ENCODE assay signal across 16 mouse cellular contexts in the genomic region with DNA sequence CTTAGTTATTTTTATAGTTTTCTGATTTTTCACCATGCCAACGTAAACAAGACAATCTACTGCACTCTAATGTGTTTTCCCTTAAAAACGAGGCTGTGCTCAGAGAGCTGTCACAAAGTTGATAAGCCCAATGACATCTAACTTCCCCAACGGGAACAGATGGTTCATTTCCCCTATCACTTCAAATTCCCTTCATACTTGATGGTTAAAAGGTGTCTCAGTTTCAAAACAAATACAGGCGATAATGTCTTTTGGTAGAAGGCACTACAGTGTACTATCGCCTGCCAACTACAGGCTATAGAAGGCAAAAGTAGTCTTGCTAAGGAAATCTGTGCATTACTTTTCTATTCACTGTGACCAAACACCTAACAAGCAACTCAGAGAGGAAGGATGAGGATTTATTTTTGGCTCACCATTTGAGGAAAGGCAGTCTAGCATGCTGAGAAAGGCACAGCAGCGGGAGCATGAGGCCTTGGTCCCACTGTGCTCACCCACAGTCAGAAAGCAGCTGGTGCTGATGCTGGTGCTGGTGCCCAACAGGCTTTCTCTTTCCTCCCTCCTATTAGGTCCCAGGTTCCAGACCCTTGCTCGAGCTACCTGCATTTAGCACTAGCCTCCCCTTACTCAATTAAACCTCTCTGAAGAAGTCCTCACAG.
DNase-seq lines count a peak whose midpoint lies in the region; ATAC-seq and TF ChIP-seq lines count a peak whose summit lies in the region.
"Had no signal": no experiment of that assay in that cellular context is flagged by ENCODE, and none has a peak within 500 bp of the region (broad histone marks: within the 10 kb centered on the region; RNA-seq: fewer than 3 reads in every experiment).

No protein-coding gene starts in this region.

- ATAC-seq in lung, postnatal 0 days: no peak

- no peak overlapping the region for H3K4me2 ChIP-seq in lung, postnatal 0 days (replicated peaks; ENCODE audit: low read depth, low read length)
- H3K4me2 ChIP-seq: embryonic facial prominence, embryonic 15.5 days had no signal

- TF ChIP-seq EP300 in lung, postnatal 0 days (IDR thresholded peaks at IDR 0.05): no peak

- no peaks in the 10 kb centered on the region for H3K36me3 ChIP-seq in lung, postnatal 0 days (ENCODE audit: insufficient read depth, low read length)
- no peaks in the 10 kb centered on the region for H3K36me3 ChIP-seq in forebrain, embryonic 10.5 days (replicated peaks)
- H3K36me3 ChIP-seq in kidney, adult 2 months (ENCODE audit: control insufficient read depth, insufficient read depth, low read length): no peaks in the 10 kb centered on the region
- H3K36me3 ChIP-seq: embryonic facial prominence, embryonic 15.5 days had no signal

- 30% methylated on average over 7 of the region's 7 CpGs for WGBS in lung, postnatal 0 days
- WGBS in forebrain, embryonic 10.5 days: 82% methylated on average over 7 of the region's 7 CpGs
- 60% methylated on average over 7 of the region's 7 CpGs for WGBS in kidney, adult 2 months

- H3K4me3 ChIP-seq in lung, postnatal 0 days (ENCODE audit: low read depth, low read length): no peak overlapping the region
- H3K4me3 ChIP-seq in forebrain, embryonic 10.5 days: no peak overlapping the region
- H3K4me3 ChIP-seq in kidney, adult 2 months (ENCODE audit: insufficient read depth, low read depth, low read length): no peak overlapping the region
- H3K4me3 ChIP-seq: embryonic facial prominence, embryonic 15.5 days; megakaryocyte, embryonic 14.5 days had no signal

- H3K27ac ChIP-seq in lung, postnatal 0 days (ENCODE audit: low read length): no peak overlapping the region
- H3K27ac ChIP-seq in forebrain, embryonic 10.5 days: no peak overlapping the region
- no peak overlapping the region for H3K27ac ChIP-seq in kidney, adult 2 months (ENCODE audit: insufficient read depth, low read depth, low read length)
- H3K27ac ChIP-seq: embryonic facial prominence, embryonic 15.5 days; kidney, postnatal 0 days had no signal

- intact Hi-C loops in left cerebral cortex, postnatal 4 days (cut with DNase I): no loop called here

- H3K9ac ChIP-seq in lung, postnatal 0 days (replicated peaks; ENCODE audit: low read depth): no peak overlapping the region
- H3K9ac ChIP-seq: embryonic facial prominence, embryonic 15.5 days had no signal

- H3K27me3 ChIP-seq in lung, postnatal 0 days (replicated peaks; ENCODE audit: insufficient read depth, low read length): no peaks in the 10 kb centered on the region
- no peaks in the 10 kb centered on the region for H3K27me3 ChIP-seq in forebrain, embryonic 10.5 days (ENCODE audit: poor library complexity, severe bottlenecking)
- no peaks in the 10 kb centered on the region for H3K27me3 ChIP-seq in kidney, adult 2 months (replicated peaks; ENCODE audit: control insufficient read depth, insufficient read depth, low read length)
- H3K27me3 ChIP-seq: embryonic facial prominence, embryonic 15.5 days; megakaryocyte, embryonic 14.5 days had no signal

- H3K4me1 ChIP-seq in lung, postnatal 0 days (ENCODE audit: insufficient read depth, low read depth, low read length): no peaks in the 10 kb centered on the region
- H3K4me1 ChIP-seq in forebrain, embryonic 10.5 days: no peaks in the 10 kb centered on the region
- H3K4me1 ChIP-seq in kidney, adult 2 months (ENCODE audit: control insufficient read depth, insufficient read depth, low read length): peaks cover 22% of the 10 kb centered on the region; the same call in 1 of the 2 replicates
- H3K4me1 ChIP-seq: embryonic facial prominence, embryonic 15.5 days; megakaryocyte, embryonic 14.5 days had no signal

- peak; percentile 26 for DNase-seq in left cerebral cortex, postnatal 4 days
- no peak for DNase-seq in left cerebral cortex, adult 18-20 months (ENCODE audit: low spot score in 2 of 2)
- DNase-seq in cerebellum, adult 9-10 months: peak; percentile 46
- DNase-seq in lung, postnatal 0 days (ENCODE audit: low spot score): peak; percentile 17
- DNase-seq in telencephalon, adult 2 months (ENCODE audit: low read depth, low spot score): peak; percentile 16
- no peak for DNase-seq in forebrain, embryonic 10.5 days (ENCODE audit: extremely low spot score, low spot score)
- DNase-seq in kidney, adult 2 months: no peak
- DNase-seq: adrenal gland, adult 2 months; gastrocnemius, postnatal 10 days; heart, adult 11 months; kidney, adult 11 months; liver; midbrain, embryonic 14.5 days had no signal

- no peaks in the 10 kb centered on the region for H3K9me3 ChIP-seq in lung, postnatal 0 days (ENCODE audit: low read length)
- no peaks in the 10 kb centered on the region for H3K9me3 ChIP-seq in forebrain, embryonic 10.5 days
- H3K9me3 ChIP-seq: embryonic facial prominence, embryonic 15.5 days; megakaryocyte, embryonic 14.5 days had no signal

- no peak for TF ChIP-seq CTCF in lung, postnatal 0 days (IDR thresholded peaks at IDR 0.05)
- no peak for TF ChIP-seq CTCF in kidney, adult 2 months (conservative IDR thresholded peaks at IDR 0.05; ENCODE audit: insufficient read depth, insufficient read length, low read depth, low read length)

- no peak for TF ChIP-seq POLR2A in kidney, adult 2 months (IDR thresholded peaks at IDR 0.05; ENCODE audit: low read depth, low read length)

Comparison
In these comparisons a context has a peak if more than half of its experiments do, and no peak if none do; other contexts are left out.
1. DNase-seq: peak in left cerebral cortex, postnatal 4 days (single experiment), cerebellum, adult 9-10 months (single experiment), lung, postnatal 0 days (single experiment) and telencephalon, adult 2 months (single experiment); none in left cerebral cortex, adult 18-20 months (0 of 2), forebrain, embryonic 10.5 days (single experiment) and kidney, adult 2 months (single experiment).